Mouse (Mus musculus): ENCODE results near the gene Trim6. TPM values are rescaled to one million over a fixed set of nuclear protein-coding genes. Genes with fewer than 3 reads are reported as not detected.
"Not testable (repeated sequence)": the region's sequence is repeated elsewhere in the genome, so short reads cannot be mapped to it uniquely, and the experiment has no call there.

Gene Trim6
- polyA plus RNA-seq, 1 experiment from 2014 or later: 0.48 TPM

DNA sequence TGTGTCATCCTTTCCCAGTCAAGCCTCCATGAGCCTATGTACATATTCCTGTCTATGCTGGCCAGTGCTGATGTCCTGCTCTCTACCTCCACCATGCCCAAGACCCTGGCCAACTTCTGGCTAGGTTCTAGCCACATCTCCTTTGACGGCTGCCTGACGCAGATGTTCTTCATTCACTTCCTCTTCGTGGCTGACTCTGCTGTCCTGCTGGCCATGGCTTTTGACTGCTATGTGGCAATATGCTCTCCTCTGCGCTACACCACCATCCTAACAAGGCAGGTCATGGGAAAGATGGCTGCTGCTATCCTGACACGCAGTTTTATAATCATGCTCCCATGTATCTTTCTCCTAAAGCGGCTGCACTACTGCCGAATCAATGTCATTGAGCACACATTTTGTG lies 12.4 kb upstream of the Trim6 start:
- no peaks in the 10 kb centered on the region for H3K4me1 ChIP-seq (ENCODE audit: control insufficient read depth, insufficient read depth, low read length)
- no peaks in the 10 kb centered on the region for H3K9me3 ChIP-seq (ENCODE audit: control insufficient read depth, low read length)
- no peak for ATAC-seq (ENCODE audit: low read depth)
- no peaks in the 10 kb centered on the region for H3K27me3 ChIP-seq (ENCODE audit: control insufficient read depth, insufficient read depth, low read length)
- no peaks in the 10 kb centered on the region for H3K36me3 ChIP-seq (ENCODE audit: control insufficient read depth, insufficient read depth, low read length)
- H3K9ac ChIP-seq (replicated peaks; ENCODE audit: low read depth, low read length): no peak overlapping the region
- WGBS: 92% methylated on average over 7 of the region's 7 CpGs
- no peak overlapping the region for H3K4me2 ChIP-seq (ENCODE audit: low read depth, low read length)
- no peak overlapping the region for H3K4me3 ChIP-seq (ENCODE audit: low read depth, low read length)
- H3K27ac ChIP-seq (ENCODE audit: low read depth, low read length): no peak overlapping the region

GRCm38 (mm10) chr7:104216011-104216535 lies 2.5 kb upstream of the Trim6 start:
- H3K36me3 ChIP-seq (ENCODE audit: control insufficient read depth, insufficient read depth, low read length): no peaks in the 10 kb centered on the region

GRCm38 (mm10) chr7:104217881-104218280 lies 712 bp upstream of the Trim6 start:
- H3K27ac ChIP-seq (ENCODE audit: low read depth, low read length): no peak overlapping the region
- H3K9ac ChIP-seq (replicated peaks; ENCODE audit: low read depth, low read length): no peak overlapping the region
- no peak overlapping the region for H3K4me3 ChIP-seq (ENCODE audit: low read depth, low read length)
- H3K27me3 ChIP-seq (ENCODE audit: control insufficient read depth, insufficient read depth, low read length): no peaks in the 10 kb centered on the region
- H3K9me3 ChIP-seq (ENCODE audit: control insufficient read depth, low read length): no peaks in the 10 kb centered on the region
- H3K36me3 ChIP-seq (ENCODE audit: control insufficient read depth, insufficient read depth, low read length): no peaks in the 10 kb centered on the region
- 87% methylated on average over 2 of the region's 2 CpGs for WGBS
- no peak for ATAC-seq (ENCODE audit: low read depth)
- H3K4me1 ChIP-seq (ENCODE audit: control insufficient read depth, insufficient read depth, low read length): no peaks in the 10 kb centered on the region
- no peak overlapping the region for H3K4me2 ChIP-seq (ENCODE audit: low read depth, low read length)

More at GRCm38 (mm10) chr7:104216011-104216535, 2.5 kb upstream of the Trim6 start:
- ATAC-seq (ENCODE audit: low read depth): no peak
- H3K9me3 ChIP-seq (ENCODE audit: control insufficient read depth, low read length): no peaks in the 10 kb centered on the region
- no peak overlapping the region for H3K9ac ChIP-seq (replicated peaks; ENCODE audit: low read depth, low read length)
- no peaks in the 10 kb centered on the region for H3K27me3 ChIP-seq (ENCODE audit: control insufficient read depth, insufficient read depth, low read length)
- H3K4me3 ChIP-seq (ENCODE audit: low read depth, low read length): no peak overlapping the region
- WGBS: 59% methylated on average over 1 of the region's 1 CpGs
- H3K4me2 ChIP-seq (ENCODE audit: low read depth, low read length): no peak overlapping the region
- no peaks in the 10 kb centered on the region for H3K4me1 ChIP-seq (ENCODE audit: control insufficient read depth, insufficient read depth, low read length)
- no peak overlapping the region for H3K27ac ChIP-seq (ENCODE audit: low read depth, low read length)

GRCm38 (mm10) chr7:104231203-104231602 lies 12.6 kb downstream of the Trim6 start:
- ATAC-seq (ENCODE audit: low read depth): no peak
- H3K4me2 ChIP-seq (ENCODE audit: low read depth, low read length): no peak overlapping the region
- no peaks in the 10 kb centered on the region for H3K9me3 ChIP-seq (ENCODE audit: control insufficient read depth, low read length)
- no peaks in the 10 kb centered on the region for H3K27me3 ChIP-seq (ENCODE audit: control insufficient read depth, insufficient read depth, low read length)
- H3K36me3 ChIP-seq (ENCODE audit: control insufficient read depth, insufficient read depth, low read length): no peaks in the 10 kb centered on the region
- H3K4me1 ChIP-seq (ENCODE audit: control insufficient read depth, insufficient read depth, low read length): no peaks in the 10 kb centered on the region
- no peak overlapping the region for H3K4me3 ChIP-seq (ENCODE audit: low read depth, low read length)
- no peak overlapping the region for H3K27ac ChIP-seq (ENCODE audit: low read depth, low read length)
- 37% methylated on average over 2 of the region's 2 CpGs for WGBS
- no peak overlapping the region for H3K9ac ChIP-seq (replicated peaks; ENCODE audit: low read depth, low read length)

DNA sequence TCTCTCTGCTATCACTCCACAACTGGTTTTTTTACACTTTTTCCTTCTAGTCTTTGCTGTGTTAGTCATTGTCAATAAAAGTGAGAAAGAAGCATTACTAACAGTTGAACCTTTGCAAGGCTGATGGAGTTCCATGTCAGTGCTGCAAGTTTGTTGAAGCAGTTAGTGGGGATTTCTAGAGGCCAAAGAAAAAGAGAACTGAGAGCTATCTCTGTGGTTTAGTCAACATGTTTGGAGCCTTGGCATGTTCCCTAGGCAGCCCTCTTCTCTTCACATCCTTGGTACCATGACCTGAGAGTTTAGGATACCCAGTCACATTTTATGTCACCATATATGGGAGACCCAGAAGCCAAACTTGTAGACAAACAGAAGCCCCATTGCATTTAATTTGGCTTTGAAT lies 22.3 kb downstream of the Trim6 start:
- Histone ChIP-seq H3K9ac (replicated peaks; ENCODE audit: low read depth, low read length) (no peak overlapping the region), H3K27me3 (ENCODE audit: control insufficient read depth, insufficient read depth, low read length) (no peaks in the 10 kb centered on the region), H3K9me3 (ENCODE audit: control insufficient read depth, low read length) (no peaks in the 10 kb centered on the region), H3K27ac (ENCODE audit: low read depth, low read length) (no peak overlapping the region), H3K36me3 (ENCODE audit: control insufficient read depth, insufficient read depth, low read length) (no peaks in the 10 kb centered on the region), H3K4me1 (ENCODE audit: control insufficient read depth, insufficient read depth, low read length) (no peaks in the 10 kb centered on the region), H3K4me3 (ENCODE audit: low read depth, low read length) (no peak overlapping the region), H3K4me2 (ENCODE audit: low read depth, low read length) (no peak overlapping the region)
- ATAC-seq (ENCODE audit: low read depth): no peak

DNA sequence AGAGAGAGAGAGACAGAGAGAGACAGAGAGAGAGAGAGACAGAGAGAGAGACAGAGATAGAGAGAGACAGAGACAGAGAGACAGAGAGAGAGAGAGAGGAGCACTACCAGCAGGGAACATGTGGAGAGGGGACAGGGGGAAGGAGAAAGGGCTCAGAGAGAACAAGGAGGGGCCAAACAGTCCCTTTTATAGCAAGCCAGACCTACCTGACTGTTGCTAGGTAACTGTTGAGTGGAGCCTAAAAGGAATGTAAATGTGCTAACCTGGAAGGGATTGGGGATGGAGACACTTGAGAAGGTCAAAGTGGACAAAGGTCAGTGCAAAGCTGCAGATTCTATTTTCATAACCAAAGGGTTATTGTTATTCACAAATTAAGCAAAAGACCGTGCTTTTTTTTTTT lies 25.0 kb downstream of the Trim6 start:
- Histone ChIP-seq H3K4me1 (ENCODE audit: control insufficient read depth, insufficient read depth, low read length) (no peaks in the 10 kb centered on the region), H3K4me2 (ENCODE audit: low read depth, low read length) (no peak overlapping the region; the same call in 1 of the 2 replicates), H3K27me3 (ENCODE audit: control insufficient read depth, insufficient read depth, low read length) (no peaks in the 10 kb centered on the region), H3K27ac (ENCODE audit: low read depth, low read length) (no peak overlapping the region), H3K9me3 (ENCODE audit: control insufficient read depth, low read length) (no peaks in the 10 kb centered on the region), H3K4me3 (ENCODE audit: low read depth, low read length) (no peak overlapping the region), H3K36me3 (ENCODE audit: control insufficient read depth, insufficient read depth, low read length) (no peaks in the 10 kb centered on the region), H3K9ac (replicated peaks; ENCODE audit: low read depth, low read length) (no peak overlapping the region)
- WGBS: 45% methylated on average over 1 of the region's 1 CpGs
- no peak for ATAC-seq (ENCODE audit: low read depth)

GRCm38 (mm10) chr7:104244287-104245181 lies 25.9 kb downstream of the Trim6 start, which contains the start of gene Trim34a:
Gene Trim34a (plus strand): TSS chr7:104244457.
- Histone ChIP-seq H3K36me3 (ENCODE audit: control insufficient read depth, insufficient read depth, low read length) (no peaks in the 10 kb centered on the region), H3K4me3 (ENCODE audit: low read depth, low read length) (peak within 1 kb of the TSS; percentile 25), H3K4me2 (ENCODE audit: low read depth, low read length) (peak within 1 kb of the TSS; percentile 33), H3K27ac (ENCODE audit: low read depth, low read length) (no peak within 1 kb of the TSS), H3K4me1 (ENCODE audit: control insufficient read depth, insufficient read depth, low read length) (no peaks in the 10 kb centered on the region), H3K9me3 (ENCODE audit: control insufficient read depth, low read length) (no peaks in the 10 kb centered on the region), H3K9ac (replicated peaks; ENCODE audit: low read depth, low read length) (no peak within 1 kb of the TSS), H3K27me3 (ENCODE audit: control insufficient read depth, insufficient read depth, low read length) (no peaks in the 10 kb centered on the region)
- ATAC-seq (ENCODE audit: low read depth): peak; percentile 44; the same call in 1 of the 2 replicates
- 9% methylated on average over 13 of the region's 13 CpGs for WGBS

- ATAC-seq (ENCODE audit: low read depth); H3K4me1 ChIP-seq (ENCODE audit: control insufficient read depth, insufficient read depth, low read length); H3K4me2 ChIP-seq (ENCODE audit: low read depth, low read length); H3K9me3 ChIP-seq (ENCODE audit: control insufficient read depth, low read length); H3K9ac ChIP-seq (replicated peaks; ENCODE audit: low read depth, low read length); H3K27me3 ChIP-seq (ENCODE audit: control insufficient read depth, insufficient read depth, low read length); H3K27ac ChIP-seq (ENCODE audit: low read depth, low read length); H3K36me3 ChIP-seq (ENCODE audit: control insufficient read depth, insufficient read depth, low read length); H3K4me3 ChIP-seq (ENCODE audit: low read depth, low read length): not testable (repeated sequence)
- 91% methylated on average over 4 of the region's 4 CpGs for WGBS
Measured at GRCm38 (mm10) chr7:104260380-104260779, 41.8 kb downstream of the Trim6 start.

- H3K27me3 ChIP-seq (ENCODE audit: control insufficient read depth, insufficient read depth, low read length); H3K9ac ChIP-seq (replicated peaks; ENCODE audit: low read depth, low read length); H3K9me3 ChIP-seq (ENCODE audit: control insufficient read depth, low read length); H3K4me3 ChIP-seq (ENCODE audit: low read depth, low read length); H3K36me3 ChIP-seq (ENCODE audit: control insufficient read depth, insufficient read depth, low read length); H3K27ac ChIP-seq (ENCODE audit: low read depth, low read length); ATAC-seq (ENCODE audit: low read depth); H3K4me1 ChIP-seq (ENCODE audit: control insufficient read depth, insufficient read depth, low read length); H3K4me2 ChIP-seq (ENCODE audit: low read depth, low read length): not testable (repeated sequence)
- WGBS: 87% methylated on average over 3 of the region's 5 CpGs
Measured at GRCm38 (mm10) chr7:104265335-104265734, 46.7 kb downstream of the Trim6 start.

All from neural tube, embryonic 14.5 days (tissue).